In the genomic region with DNA sequence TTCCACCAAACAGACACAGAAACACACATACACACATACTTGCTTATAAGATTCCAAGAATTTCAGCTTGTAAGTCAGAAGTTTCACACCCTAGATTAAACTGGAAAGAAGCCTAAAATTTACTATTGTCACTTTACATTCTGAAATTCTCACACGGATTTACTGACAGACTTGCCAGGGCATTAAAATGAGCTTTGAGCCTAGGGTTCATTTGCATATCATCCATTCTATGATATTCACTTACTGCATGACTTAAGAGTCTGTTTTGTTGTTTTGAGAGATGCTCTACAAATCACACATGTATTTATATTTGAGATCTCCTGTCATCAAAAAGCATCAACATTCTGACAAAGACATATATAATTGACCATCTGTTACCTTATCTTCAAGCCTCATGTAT, we compare ENCODE assay signal across 22 mouse cellular contexts.
DNase-seq lines count a peak whose midpoint lies in the region; ATAC-seq and TF ChIP-seq lines count a peak whose summit lies in the region.
"Had no signal": no experiment of that assay in that cellular context is flagged by ENCODE, and none has a peak within 500 bp of the region (broad histone marks: within the 10 kb centered on the region; RNA-seq: fewer than 3 reads in every experiment).

No protein-coding gene starts in this region.

- no peak for DNase-seq in forebrain, embryonic 11.5 days (ENCODE audit: low spot score)
- DNase-seq in frontal cortex, postnatal 25 days (ENCODE audit: low spot score in 2 of 2) = no peak
- DNase-seq in forebrain, postnatal 0 days = peak; percentile 56
- no peak for DNase-seq in right cerebral cortex, postnatal 4 days
- DNase-seq: adrenal gland, adult 8-10 months; adrenal gland, postnatal 25 days; cerebellum, adult 11-12 months; cerebellum, adult 8-10 months; cerebellum, postnatal 14 days; gastrocnemius, adult 2 months; gastrocnemius, postnatal 14 days; heart, adult 11 months; kidney, adult 11 months; kidney, adult 8-10 months had no signal

- H3K4me3 ChIP-seq in forebrain, embryonic 13.5 days = no peak overlapping the region
- H3K4me3 ChIP-seq in forebrain, embryonic 11.5 days (ENCODE audit: low read depth, low read length) = no peak overlapping the region
- no peak overlapping the region for H3K4me3 ChIP-seq in forebrain, postnatal 0 days (ENCODE audit: low read depth, low read length)
- H3K4me3 ChIP-seq: gastrocnemius, adult 2 months; hindbrain, embryonic 10.5 days; hindbrain, embryonic 13.5 days; intestine, embryonic 15.5 days had no signal

- peak; percentile 75; the same call in 1 of the 2 replicates for ATAC-seq in forebrain, embryonic 13.5 days
- no peak for ATAC-seq in forebrain, embryonic 11.5 days (replicated peaks; ENCODE audit: low FRiP score)
- ATAC-seq in frontal cortex, adult (ENCODE audit: low TSS enrichment) = peak; percentile 41; the same call in 1 of the 2 replicates
- peak; percentile 88 for ATAC-seq in forebrain, postnatal 0 days
- ATAC-seq: activated CD4-positive, CD25-positive, alpha-beta regulatory T cell, adult 4 months; hindbrain, embryonic 16.5 days; intestine, embryonic 15.5 days had no signal

- H3K4me2 ChIP-seq in forebrain, embryonic 13.5 days = no peak overlapping the region
- no peak overlapping the region for H3K4me2 ChIP-seq in forebrain, embryonic 11.5 days (ENCODE audit: low read depth, low read length, severe bottlenecking)
- no peak overlapping the region for H3K4me2 ChIP-seq in forebrain, postnatal 0 days (ENCODE audit: low read depth)
- H3K4me2 ChIP-seq: heart, embryonic 11.5 days; hindbrain, embryonic 13.5 days; intestine, embryonic 15.5 days had no signal

- no peaks in the 10 kb centered on the region for H3K27me3 ChIP-seq in forebrain, embryonic 13.5 days
- H3K27me3 ChIP-seq in forebrain, embryonic 11.5 days (ENCODE audit: control insufficient read depth, insufficient read depth, low read length) = no peaks in the 10 kb centered on the region
- no peaks in the 10 kb centered on the region for H3K27me3 ChIP-seq in forebrain, postnatal 0 days (ENCODE audit: insufficient read depth, low read length)
- H3K27me3 ChIP-seq: hindbrain, embryonic 13.5 days; intestine, embryonic 15.5 days had no signal

- no peak overlapping the region for H3K9ac ChIP-seq in forebrain, embryonic 13.5 days
- H3K9ac ChIP-seq in forebrain, embryonic 11.5 days (ENCODE audit: low read length) = no peak overlapping the region
- no peak overlapping the region for H3K9ac ChIP-seq in forebrain, postnatal 0 days
- H3K9ac ChIP-seq: hindbrain, embryonic 13.5 days; intestine, embryonic 15.5 days had no signal

- TF ChIP-seq CTCF in forebrain, postnatal 0 days (IDR thresholded peaks at IDR 0.05; ENCODE audit: low read depth) = no peak

- H3K4me1 ChIP-seq in forebrain, embryonic 13.5 days = 0 out of 2 replicates have a peak, but pooled peaks cover 3% of the 10 kb centered on the region
- no peaks in the 10 kb centered on the region for H3K4me1 ChIP-seq in forebrain, embryonic 11.5 days (replicated peaks; ENCODE audit: control insufficient read depth, insufficient read depth, low read length)
- no peaks in the 10 kb centered on the region for H3K4me1 ChIP-seq in forebrain, postnatal 0 days (ENCODE audit: insufficient read depth)
- H3K4me1 ChIP-seq: hindbrain, embryonic 13.5 days; intestine, embryonic 15.5 days had no signal

- no peak overlapping the region for H3K27ac ChIP-seq in forebrain, embryonic 13.5 days
- no peak overlapping the region for H3K27ac ChIP-seq in forebrain, embryonic 11.5 days (ENCODE audit: low read depth, low read length)
- no peak overlapping the region for H3K27ac ChIP-seq in forebrain, postnatal 0 days (ENCODE audit: low read depth, low read length)
- H3K27ac ChIP-seq: gastrocnemius, adult 2 months; hindbrain, embryonic 10.5 days; hindbrain, embryonic 13.5 days; intestine, embryonic 15.5 days had no signal

- H3K9me3 ChIP-seq in forebrain, embryonic 13.5 days (replicated peaks) = no peaks in the 10 kb centered on the region
- H3K9me3 ChIP-seq in forebrain, embryonic 11.5 days (ENCODE audit: control insufficient read depth, low read length) = no peaks in the 10 kb centered on the region
- H3K9me3 ChIP-seq in forebrain, postnatal 0 days (ENCODE audit: low read length) = no peaks in the 10 kb centered on the region
- H3K9me3 ChIP-seq: hindbrain, embryonic 10.5 days; hindbrain, embryonic 13.5 days; intestine, embryonic 15.5 days had no signal

- H3K36me3 ChIP-seq in forebrain, embryonic 13.5 days (ENCODE audit: poor library complexity, severe bottlenecking) = no peaks in the 10 kb centered on the region
- H3K36me3 ChIP-seq in forebrain, embryonic 11.5 days (ENCODE audit: control insufficient read depth, insufficient read depth, low read length) = no peaks in the 10 kb centered on the region
- no peaks in the 10 kb centered on the region for H3K36me3 ChIP-seq in forebrain, postnatal 0 days (ENCODE audit: insufficient read depth)
- H3K36me3 ChIP-seq: hindbrain, embryonic 10.5 days; hindbrain, embryonic 13.5 days; intestine, embryonic 15.5 days had no signal

- 60% methylated on average over 1 of the region's 1 CpGs for WGBS in forebrain, embryonic 13.5 days
- WGBS in forebrain, embryonic 11.5 days = 78% methylated on average over 1 of the region's 1 CpGs
- 27% methylated on average over 1 of the region's 1 CpGs for WGBS in forebrain, postnatal 0 days
